Mouse (Mus musculus) intestine, embryonic 15.5 days (tissue): ENCODE data around the gene Hsf2bp. TPM values are rescaled to one million over a fixed set of nuclear protein-coding genes. Genes with fewer than 3 reads are reported as not detected.
A peak's percentile ranks its signal among the peaks of the same experiment; 100 is the strongest.

Experiments used
- ATAC-seq: fragments of 200-750 bp; cut with Nextera tagmentation; 2 replicates; pipeline ENCODE4 v1.8.0; 2017; ENCODE audit warnings: moderate TSS enrichment, moderate library complexity
- H3K27ac ChIP-seq: fragments of 300-500 bp; sonication (generic); 2 replicates; pipeline ENCODE4 v1.5.1; 2015; ENCODE audit warnings: mild to moderate bottlenecking, inconsistent platforms
- H3K27me3 ChIP-seq: fragments of 300-500 bp; sonication (generic); replicated peaks from 2 replicates; pipeline ENCODE4 v1.6.1; 2015; ENCODE audit warnings: inconsistent platforms
- H3K36me3 ChIP-seq: fragments of 300-500 bp; sonication (generic); 2 replicates; pipeline ENCODE4 v1.6.1; 2015; ENCODE audit warnings: inconsistent platforms
- H3K4me1 ChIP-seq: fragments of 300-500 bp; sonication (generic); replicated peaks from 2 replicates; pipeline ENCODE4 v1.6.1; 2015; ENCODE audit warnings: inconsistent platforms
- H3K4me2 ChIP-seq: fragments of 300-500 bp; sonication (generic); replicated peaks from 2 replicates; pipeline ENCODE4 v1.6.1; 2015; ENCODE audit warnings: mild to moderate bottlenecking, inconsistent platforms
- H3K4me3 ChIP-seq: fragments of 300-500 bp; sonication (generic); replicated peaks from 2 replicates; pipeline ENCODE4 v1.5.1; 2015; ENCODE audit warnings: inconsistent platforms
- H3K9ac ChIP-seq: fragments of 300-500 bp; sonication (generic); 2 replicates; pipeline ENCODE4 v1.6.1; 2015; ENCODE audit warnings: inconsistent platforms
- H3K9me3 ChIP-seq: fragments of 300-500 bp; sonication (generic); 2 replicates; pipeline ENCODE4 v1.6.1; 2016; ENCODE audit warnings: inconsistent platforms
- WGBS: fragments of 180-500 bp; shearing (Covaris S2); methylation state at CpG from one replicate; pipeline ENCODE4 v1.1.7; 2015; 5-methylcytosine and 5-hydroxymethylcytosine counted together
- polyA plus RNA-seq: library from polyadenylated mRNA; unstranded; fragments of >200 nt; fragmentation: Nextera tagmentation; extraction: Ambion mirVana; gene quantifications from 2 replicates; pipeline ENCODE4 v1.2.1, GENCODE M21; 2015

Hsf2bp gene
- polyA plus RNA-seq, 1 experiment from 2014 or later: 0.33 TPM

- no peaks in the 10 kb centered on the region for H3K27me3 ChIP-seq
- no peak for ATAC-seq
- H3K36me3 ChIP-seq: no peaks in the 10 kb centered on the region
- WGBS: 52% methylated on average over 4 of the region's 4 CpGs
- no peak overlapping the region for H3K4me2 ChIP-seq
- no peak overlapping the region for H3K9ac ChIP-seq
- H3K4me1 ChIP-seq: peaks cover 12% of the 10 kb centered on the region
- no peak overlapping the region for H3K27ac ChIP-seq
- no peaks in the 10 kb centered on the region for H3K9me3 ChIP-seq
- H3K4me3 ChIP-seq: no peak overlapping the region
Measured at GRCm38 (mm10) chr17:31941616-31942015, 94.5 kb downstream of the Hsf2bp start.

GRCm38 (mm10) chr17:31940607-31941006 is 95.5 kb downstream of the Hsf2bp start:
- Histone ChIP-seq H3K4me3 (no peak overlapping the region), H3K36me3 (no peaks in the 10 kb centered on the region), H3K9ac (no peak overlapping the region), H3K27me3 (no peaks in the 10 kb centered on the region), H3K4me2 (no peak overlapping the region), H3K9me3 (no peaks in the 10 kb centered on the region), H3K4me1 (peaks cover 14% of the 10 kb centered on the region), H3K27ac (no peak overlapping the region)
- WGBS: 79% methylated on average over 4 of the region's 4 CpGs
- ATAC-seq: no peak

GRCm38 (mm10) chr17:31939292-31940060 is 96.7 kb downstream of the Hsf2bp start:
- no peak for ATAC-seq
- Histone ChIP-seq H3K9me3 (no peaks in the 10 kb centered on the region), H3K4me3 (no peak overlapping the region), H3K27ac (no peak overlapping the region), H3K27me3 (no peaks in the 10 kb centered on the region), H3K36me3 (no peaks in the 10 kb centered on the region), H3K4me2 (no peak overlapping the region), H3K9ac (no peak overlapping the region), H3K4me1 (peaks cover 14% of the 10 kb centered on the region)
- 77% methylated on average over 16 of the region's 16 CpGs for WGBS

GRCm38 (mm10) chr17:31938539-31939260 is 97.4 kb downstream of the Hsf2bp start:
- peaks cover 11% of the 10 kb centered on the region for H3K4me1 ChIP-seq
- no peak overlapping the region for H3K9ac ChIP-seq
- no peak overlapping the region for H3K4me3 ChIP-seq
- no peak for ATAC-seq
- H3K27me3 ChIP-seq: no peaks in the 10 kb centered on the region
- no peaks in the 10 kb centered on the region for H3K36me3 ChIP-seq
- H3K27ac ChIP-seq: no peak overlapping the region
- no peaks in the 10 kb centered on the region for H3K9me3 ChIP-seq
- H3K4me2 ChIP-seq: no peak overlapping the region
- WGBS: 73% methylated on average over 12 of the region's 12 CpGs

GRCm38 (mm10) chr17:31937141-31937554 is 99.0 kb downstream of the Hsf2bp start:
- H3K27ac ChIP-seq: peak overlapping the region; percentile 39
- H3K4me1 ChIP-seq: peaks cover 11% of the 10 kb centered on the region
- WGBS: 22% methylated on average over 3 of the region's 3 CpGs
- H3K4me3 ChIP-seq: no peak overlapping the region
- no peak overlapping the region for H3K4me2 ChIP-seq
- H3K36me3 ChIP-seq: no peaks in the 10 kb centered on the region
- no peak overlapping the region for H3K9ac ChIP-seq
- H3K9me3 ChIP-seq: no peaks in the 10 kb centered on the region
- H3K27me3 ChIP-seq: no peaks in the 10 kb centered on the region
- peak; percentile 55 for ATAC-seq

- Histone ChIP-seq H3K4me3 (no peak overlapping the region), H3K4me1 (peaks cover 17% of the 10 kb centered on the region), H3K9ac (no peak overlapping the region), H3K36me3 (no peaks in the 10 kb centered on the region), H3K27me3 (no peaks in the 10 kb centered on the region), H3K9me3 (no peaks in the 10 kb centered on the region), H3K27ac (no peak overlapping the region), H3K4me2 (no peak overlapping the region)
- 82% methylated on average over 3 of the region's 3 CpGs for WGBS
- no peak for ATAC-seq
Measured at GRCm38 (mm10) chr17:31935841-31936240, 100.3 kb downstream of the Hsf2bp start.

GRCm38 (mm10) chr17:31935091-31935830 is 100.9 kb downstream of the Hsf2bp start:
- Histone ChIP-seq H3K27ac (no peak overlapping the region), H3K9me3 (no peaks in the 10 kb centered on the region), H3K4me2 (no peak overlapping the region), H3K36me3 (no peaks in the 10 kb centered on the region), H3K4me1 (peaks cover 17% of the 10 kb centered on the region), H3K27me3 (no peaks in the 10 kb centered on the region), H3K4me3 (no peak overlapping the region), H3K9ac (no peak overlapping the region)
- 81% methylated on average over 6 of the region's 6 CpGs for WGBS
- no peak for ATAC-seq

GRCm38 (mm10) chr17:31933956-31934355 is 102.2 kb downstream of the Hsf2bp start:
- Histone ChIP-seq H3K9me3 (no peaks in the 10 kb centered on the region), H3K4me2 (no peak overlapping the region), H3K9ac (no peak overlapping the region), H3K4me3 (no peak overlapping the region), H3K4me1 (peaks cover 17% of the 10 kb centered on the region), H3K27me3 (no peaks in the 10 kb centered on the region), H3K27ac (no peak overlapping the region), H3K36me3 (no peaks in the 10 kb centered on the region)
- ATAC-seq: no peak
- WGBS: 58% methylated on average over 1 of the region's 1 CpGs

- H3K27me3 ChIP-seq: no peaks in the 10 kb centered on the region
Measured at GRCm38 (mm10) chr17:31931499-31931898, 104.7 kb downstream of the Hsf2bp start.

GRCm38 (mm10) chr17:31929844-31930715 is 106.1 kb downstream of the Hsf2bp start:
- H3K4me2 ChIP-seq: no peak overlapping the region
- no peaks in the 10 kb centered on the region for H3K9me3 ChIP-seq
- ATAC-seq: peak; percentile 34; the same call in 1 of the 2 replicates
- WGBS: 65% methylated on average over 13 of the region's 13 CpGs
- no peaks in the 10 kb centered on the region for H3K27me3 ChIP-seq
- no peaks in the 10 kb centered on the region for H3K36me3 ChIP-seq
- no peak overlapping the region for H3K27ac ChIP-seq
- 0 out of 2 replicates have a peak, but pooled peaks cover 6% of the 10 kb centered on the region for H3K4me1 ChIP-seq
- H3K9ac ChIP-seq: no peak overlapping the region
- no peak overlapping the region for H3K4me3 ChIP-seq

More at GRCm38 (mm10) chr17:31931499-31931898, 104.7 kb downstream of the Hsf2bp start:
- Histone ChIP-seq H3K4me1 (peaks cover 7% of the 10 kb centered on the region; the same call in 1 of the 2 replicates), H3K4me3 (no peak overlapping the region), H3K36me3 (no peaks in the 10 kb centered on the region), H3K9ac (no peak overlapping the region), H3K4me2 (no peak overlapping the region), H3K9me3 (no peaks in the 10 kb centered on the region), H3K27ac (no peak overlapping the region)
- ATAC-seq: no peak
- WGBS: 61% methylated on average over 7 of the region's 7 CpGs

- no peaks in the 10 kb centered on the region for H3K27me3 ChIP-seq
- H3K4me1 ChIP-seq: 0 out of 2 replicates have a peak, but pooled peaks cover 6% of the 10 kb centered on the region
- H3K4me3 ChIP-seq: no peak overlapping the region
Measured at GRCm38 (mm10) chr17:31929032-31929431, 107.1 kb downstream of the Hsf2bp start.

More at GRCm38 (mm10) chr17:31929032-31929431, 107.1 kb downstream of the Hsf2bp start:
- no peak for ATAC-seq
- H3K9ac ChIP-seq: no peak overlapping the region
- H3K9me3 ChIP-seq: no peaks in the 10 kb centered on the region
- WGBS: 85% methylated on average over 6 of the region's 6 CpGs
- no peak overlapping the region for H3K4me2 ChIP-seq
- H3K27ac ChIP-seq: no peak overlapping the region
- H3K36me3 ChIP-seq: no peaks in the 10 kb centered on the region
